Mouse (Mus musculus): Measurements from ENCODE around the gene Mtch1. TPM values are rescaled to one million over a fixed set of nuclear protein-coding genes. Genes with fewer than 3 reads are reported as not detected.

The Mtch1 gene
- polyA plus RNA-seq, 1 experiment from 2014 or later: 276 TPM

DNA sequence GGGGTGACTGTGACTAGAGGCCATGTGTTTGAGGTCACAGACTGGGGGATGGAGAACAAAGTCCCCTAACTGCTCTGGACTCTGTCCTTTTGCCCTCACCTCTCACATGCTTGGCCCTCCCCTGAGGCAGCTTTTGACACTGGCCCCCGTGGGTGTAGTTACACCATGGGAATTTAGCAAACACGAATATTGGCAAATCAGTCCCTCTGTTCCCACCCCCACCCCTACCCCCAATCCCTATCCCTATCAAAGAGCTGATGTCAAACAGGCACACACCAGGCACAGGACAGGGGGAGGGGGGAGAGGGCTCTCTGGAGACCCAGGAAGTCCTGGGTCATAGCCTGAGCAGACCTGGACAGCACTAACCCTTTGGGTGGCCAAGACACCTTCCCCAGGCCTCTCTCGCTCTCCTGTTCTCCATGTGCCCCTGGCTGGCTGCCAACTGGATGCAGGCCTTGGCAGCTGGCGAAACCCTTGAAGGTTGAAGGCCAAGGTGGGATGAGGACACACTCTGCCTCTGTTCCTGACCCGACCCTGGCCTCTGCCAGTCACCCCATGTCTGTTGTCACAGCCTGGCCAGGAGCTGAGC is 37.2 kb upstream of the Mtch1 start:
- no peak overlapping the region for H3K4me3 ChIP-seq
- WGBS: 28% methylated on average over 5 of the region's 5 CpGs
- 0 out of 2 replicates have a peak, but pooled peaks cover 2% of the 10 kb centered on the region for H3K27me3 ChIP-seq (replicated peaks)
- H3K36me3 ChIP-seq: no peaks in the 10 kb centered on the region
- no peak for ATAC-seq (ENCODE audit: extremely low read depth, insufficient number of reproducible peaks, low FRiP score, low TSS enrichment)
- no peak overlapping the region for H3K27ac ChIP-seq (replicated peaks)
- no peak overlapping the region for H3K9ac ChIP-seq
- H3K9me3 ChIP-seq: no peaks in the 10 kb centered on the region
- peaks cover 11% of the 10 kb centered on the region for H3K4me1 ChIP-seq
- H3K4me2 ChIP-seq: no peak overlapping the region

DNA sequence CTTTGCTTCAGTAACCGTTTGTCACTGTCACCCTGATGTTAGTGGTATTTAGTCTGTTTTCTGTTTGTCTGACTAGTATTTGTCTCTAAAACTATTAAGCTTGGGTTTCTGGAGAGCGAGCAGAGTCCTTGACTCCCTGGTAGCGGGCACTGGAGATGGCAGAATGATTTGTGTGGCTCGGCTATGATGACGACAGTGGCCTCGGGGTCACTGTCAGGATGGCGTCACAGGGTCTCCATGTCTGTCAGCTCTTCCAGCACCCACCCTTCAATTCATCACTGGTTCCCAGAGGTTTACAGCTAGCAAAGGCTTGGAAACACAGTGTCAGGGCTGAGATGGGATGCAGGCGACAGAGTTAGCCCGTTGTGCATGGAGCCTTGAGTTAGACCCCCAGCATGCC is 36.2 kb upstream of the Mtch1 start:
- peaks cover 11% of the 10 kb centered on the region for H3K4me1 ChIP-seq
- ATAC-seq (ENCODE audit: extremely low read depth, insufficient number of reproducible peaks, low FRiP score, low TSS enrichment): no peak
- H3K4me3 ChIP-seq: no peak overlapping the region
- H3K9ac ChIP-seq: no peak overlapping the region
- H3K4me2 ChIP-seq: no peak overlapping the region
- H3K27ac ChIP-seq (replicated peaks): no peak overlapping the region
- 0 out of 2 replicates have a peak, but pooled peaks cover 2% of the 10 kb centered on the region for H3K27me3 ChIP-seq (replicated peaks)
- 69% methylated on average over 9 of the region's 9 CpGs for WGBS
- H3K36me3 ChIP-seq: no peaks in the 10 kb centered on the region
- H3K9me3 ChIP-seq: no peaks in the 10 kb centered on the region

GRCm38 (mm10) chr17:29382417-29382816 is 34.7 kb upstream of the Mtch1 start:
- Histone ChIP-seq H3K27me3 (replicated peaks) (0 out of 2 replicates have a peak, but pooled peaks cover 2% of the 10 kb centered on the region), H3K9ac (no peak overlapping the region), H3K36me3 (no peaks in the 10 kb centered on the region), H3K9me3 (no peaks in the 10 kb centered on the region), H3K27ac (replicated peaks) (no peak overlapping the region), H3K4me2 (no peak overlapping the region), H3K4me3 (no peak overlapping the region), H3K4me1 (peaks cover 11% of the 10 kb centered on the region)
- WGBS: 55% methylated on average over 11 of the region's 11 CpGs
- no peak for ATAC-seq (ENCODE audit: extremely low read depth, insufficient number of reproducible peaks, low FRiP score, low TSS enrichment)

GRCm38 (mm10) chr17:29381472-29381871 is 33.7 kb upstream of the Mtch1 start:
- Histone ChIP-seq H3K9ac (no peak overlapping the region), H3K27me3 (replicated peaks) (0 out of 2 replicates have a peak, but pooled peaks cover 2% of the 10 kb centered on the region), H3K4me2 (no peak overlapping the region), H3K36me3 (no peaks in the 10 kb centered on the region), H3K27ac (replicated peaks) (no peak overlapping the region), H3K9me3 (no peaks in the 10 kb centered on the region), H3K4me3 (no peak overlapping the region), H3K4me1 (peaks cover 11% of the 10 kb centered on the region)
- ATAC-seq (ENCODE audit: extremely low read depth, insufficient number of reproducible peaks, low FRiP score, low TSS enrichment): no peak
- 20% methylated on average over 7 of the region's 7 CpGs for WGBS

- H3K4me3 ChIP-seq: no peak overlapping the region
- peaks cover 10% of the 10 kb centered on the region for H3K4me1 ChIP-seq
- no peaks in the 10 kb centered on the region for H3K36me3 ChIP-seq
- H3K4me2 ChIP-seq: no peak overlapping the region
- no peak overlapping the region for H3K9ac ChIP-seq
- no peaks in the 10 kb centered on the region for H3K9me3 ChIP-seq
- 0 out of 2 replicates have a peak, but pooled peaks cover 2% of the 10 kb centered on the region for H3K27me3 ChIP-seq (replicated peaks)
- no peak for ATAC-seq (ENCODE audit: extremely low read depth, insufficient number of reproducible peaks, low FRiP score, low TSS enrichment)
- no peak overlapping the region for H3K27ac ChIP-seq (replicated peaks)
- WGBS: 68% methylated on average over 4 of the region's 4 CpGs
Observed at GRCm38 (mm10) chr17:29380241-29380640, 32.5 kb upstream of the Mtch1 start.

DNA sequence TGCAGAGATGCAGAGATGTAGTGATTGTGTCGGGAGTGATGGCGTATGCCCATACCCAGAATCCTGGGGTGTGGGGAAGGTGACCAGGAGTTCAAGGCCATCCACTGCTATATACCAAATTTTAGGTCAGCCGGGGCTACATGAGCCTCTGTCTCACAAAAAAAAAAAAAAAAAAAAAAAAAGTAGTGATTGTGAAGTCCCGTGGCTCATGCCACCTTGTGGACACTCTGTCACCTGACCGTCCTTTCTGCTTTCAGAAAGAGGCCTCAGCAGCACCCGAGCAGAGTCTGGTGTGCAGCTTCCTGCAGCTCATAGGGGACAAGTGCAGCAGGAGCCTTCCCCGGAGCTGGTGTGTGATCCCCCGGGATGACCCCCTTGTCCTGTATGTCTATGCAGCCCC is 30.3 kb upstream of the Mtch1 start:
- no peaks in the 10 kb centered on the region for H3K36me3 ChIP-seq
- no peaks in the 10 kb centered on the region for H3K9me3 ChIP-seq
- peaks cover 5% of the 10 kb centered on the region for H3K4me1 ChIP-seq
- ATAC-seq (ENCODE audit: extremely low read depth, insufficient number of reproducible peaks, low FRiP score, low TSS enrichment): no peak
- H3K4me2 ChIP-seq: no peak overlapping the region
- H3K9ac ChIP-seq: no peak overlapping the region
- WGBS: 60% methylated on average over 8 of the region's 8 CpGs
- H3K27me3 ChIP-seq (replicated peaks): 0 out of 2 replicates have a peak, but pooled peaks cover 2% of the 10 kb centered on the region
- no peak overlapping the region for H3K27ac ChIP-seq (replicated peaks)
- H3K4me3 ChIP-seq: no peak overlapping the region

DNA sequence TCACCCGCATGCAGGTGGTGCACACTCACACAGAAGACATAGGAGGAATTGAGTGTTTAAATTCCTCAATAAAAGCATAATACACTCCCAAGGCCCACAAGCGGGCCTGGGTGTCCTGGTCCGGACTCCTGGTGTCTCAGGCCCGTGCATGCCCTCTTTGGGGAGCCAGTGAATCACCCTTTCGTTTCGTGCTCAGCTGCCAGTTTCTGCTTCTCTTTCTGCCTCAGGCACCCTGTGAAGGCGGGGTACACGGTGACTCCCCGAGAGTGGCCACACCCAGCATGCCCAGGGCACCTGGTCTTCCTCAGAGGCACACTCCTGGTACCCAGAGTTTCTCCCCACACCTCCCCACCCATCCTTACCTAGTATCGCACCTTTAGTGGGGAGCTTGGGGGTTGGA is 28.1 kb upstream of the Mtch1 start:
- ATAC-seq (ENCODE audit: extremely low read depth, insufficient number of reproducible peaks, low FRiP score, low TSS enrichment): no peak
- H3K27ac ChIP-seq (replicated peaks): no peak overlapping the region
- 0 out of 2 replicates have a peak, but pooled peaks cover 2% of the 10 kb centered on the region for H3K27me3 ChIP-seq (replicated peaks)
- no peak overlapping the region for H3K9ac ChIP-seq
- no peaks in the 10 kb centered on the region for H3K9me3 ChIP-seq
- H3K36me3 ChIP-seq: no peaks in the 10 kb centered on the region
- WGBS: 76% methylated on average over 10 of the region's 10 CpGs
- 0 out of 2 replicates have a peak, but pooled peaks cover 3% of the 10 kb centered on the region for H3K4me1 ChIP-seq
- no peak overlapping the region for H3K4me2 ChIP-seq
- H3K4me3 ChIP-seq: no peak overlapping the region

DNA sequence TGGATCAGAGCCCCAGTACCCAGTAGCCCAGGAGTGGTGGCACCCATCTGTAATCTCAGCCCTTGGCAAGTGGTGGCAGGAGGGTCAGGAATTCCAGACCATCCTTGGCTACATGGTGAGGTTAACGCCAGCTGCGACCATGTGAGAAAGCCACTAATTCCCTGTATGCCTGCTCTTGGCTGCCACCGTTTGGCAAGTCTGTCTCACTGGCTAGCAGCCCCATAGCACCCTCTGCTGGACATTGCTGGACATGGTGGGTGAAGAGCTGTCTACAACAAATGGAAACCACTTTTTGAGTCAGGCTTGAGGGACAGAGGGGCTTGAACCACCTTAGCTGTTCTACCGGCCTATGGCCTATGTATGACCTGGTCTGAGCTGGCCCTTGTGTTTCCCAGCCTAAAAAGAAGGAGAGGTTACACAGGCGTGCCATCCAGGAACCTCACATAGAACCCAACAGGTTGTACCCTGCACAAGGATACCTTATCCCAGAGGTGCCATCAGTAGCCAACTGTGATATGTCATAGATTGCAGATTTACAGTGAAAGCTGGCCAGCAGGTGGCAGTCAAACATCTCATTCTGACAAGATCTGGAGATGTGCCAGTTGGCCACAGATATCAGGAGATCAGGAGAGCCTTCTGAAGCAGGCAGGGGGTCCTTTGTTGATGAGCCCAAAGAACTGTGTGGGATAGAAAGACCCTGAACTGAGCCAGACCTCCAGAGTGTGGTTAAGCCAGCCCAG is 23.4 kb upstream of the Mtch1 start:
- Histone ChIP-seq H3K27me3 (replicated peaks) (peaks cover 30% of the 10 kb centered on the region), H3K4me1 (0 out of 2 replicates have a peak, but pooled peaks cover 3% of the 10 kb centered on the region), H3K9me3 (no peaks in the 10 kb centered on the region), H3K36me3 (no peaks in the 10 kb centered on the region), H3K9ac (no peak overlapping the region), H3K27ac (replicated peaks) (no peak overlapping the region), H3K4me3 (no peak overlapping the region), H3K4me2 (no peak overlapping the region)
- WGBS: 3% methylated on average over 5 of the region's 5 CpGs
- ATAC-seq (ENCODE audit: extremely low read depth, insufficient number of reproducible peaks, low FRiP score, low TSS enrichment): no peak

- no peak overlapping the region for H3K4me3 ChIP-seq
- ATAC-seq (ENCODE audit: extremely low read depth, insufficient number of reproducible peaks, low FRiP score, low TSS enrichment): no peak
- H3K9me3 ChIP-seq: no peaks in the 10 kb centered on the region
- H3K27ac ChIP-seq (replicated peaks): no peak overlapping the region
- H3K4me2 ChIP-seq: no peak overlapping the region
- H3K27me3 ChIP-seq (replicated peaks): peaks cover 30% of the 10 kb centered on the region
- WGBS: 30% methylated on average over 7 of the region's 7 CpGs
- no peaks in the 10 kb centered on the region for H3K36me3 ChIP-seq
- H3K9ac ChIP-seq: no peak overlapping the region
- H3K4me1 ChIP-seq: 0 out of 2 replicates have a peak, but pooled peaks cover 3% of the 10 kb centered on the region
Observed at GRCm38 (mm10) chr17:29368726-29369125, 21.0 kb upstream of the Mtch1 start.

DNA sequence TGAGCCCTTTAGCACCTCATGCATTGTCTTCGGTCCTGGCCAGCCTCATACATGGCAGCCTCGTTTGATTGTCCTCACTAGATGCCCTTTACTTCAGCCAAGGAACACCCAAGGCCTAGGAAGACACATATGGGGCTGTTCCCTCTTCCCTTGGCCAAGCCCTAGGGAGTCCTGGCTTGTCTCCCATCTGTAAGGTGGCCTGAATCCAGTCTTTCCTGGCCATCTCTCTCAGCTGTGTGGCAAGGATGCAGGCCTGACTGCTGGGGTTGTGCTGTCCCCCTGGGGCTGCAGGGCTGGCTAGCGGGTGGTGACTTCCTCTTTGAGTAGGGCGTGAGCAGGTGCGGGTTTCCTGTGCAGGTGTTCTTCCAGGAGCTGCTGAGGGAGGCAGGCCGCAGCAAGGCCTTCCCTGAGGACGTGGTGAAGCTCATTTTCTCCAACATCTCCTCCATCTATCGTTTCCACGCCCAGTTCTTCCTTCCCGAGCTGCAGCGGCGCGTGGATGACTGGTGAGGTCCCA is 17.4 kb upstream of the Mtch1 start:
- H3K27me3 ChIP-seq (replicated peaks): peaks cover 28% of the 10 kb centered on the region
- WGBS: 85% methylated on average over 13 of the region's 13 CpGs
- no peak overlapping the region for H3K27ac ChIP-seq (replicated peaks)
- H3K4me1 ChIP-seq: peaks cover 9% of the 10 kb centered on the region
- H3K36me3 ChIP-seq: no peaks in the 10 kb centered on the region
- H3K9ac ChIP-seq: no peak overlapping the region
- H3K9me3 ChIP-seq: no peaks in the 10 kb centered on the region
- H3K4me2 ChIP-seq: no peak overlapping the region
- no peak overlapping the region for H3K4me3 ChIP-seq
- ATAC-seq (ENCODE audit: extremely low read depth, insufficient number of reproducible peaks, low FRiP score, low TSS enrichment): no peak

GRCm38 (mm10) chr17:29363109-29363508 is 15.4 kb upstream of the Mtch1 start:
- WGBS: 80% methylated on average over 8 of the region's 8 CpGs

More at GRCm38 (mm10) chr17:29363109-29363508, 15.4 kb upstream of the Mtch1 start:
- H3K4me1 ChIP-seq: peaks cover 9% of the 10 kb centered on the region
- H3K9ac ChIP-seq: no peak overlapping the region
- H3K4me2 ChIP-seq: no peak overlapping the region
- H3K4me3 ChIP-seq: no peak overlapping the region
- no peak overlapping the region for H3K27ac ChIP-seq (replicated peaks)
- no peak for ATAC-seq (ENCODE audit: extremely low read depth, insufficient number of reproducible peaks, low FRiP score, low TSS enrichment)
- no peaks in the 10 kb centered on the region for H3K9me3 ChIP-seq
- H3K27me3 ChIP-seq (replicated peaks): peaks cover 10% of the 10 kb centered on the region; the same call in 1 of the 2 replicates
- H3K36me3 ChIP-seq: no peaks in the 10 kb centered on the region
